Mouse (Mus musculus): ENCODE measurements around the gene Pde1b.

Gene Pde1b

DNA sequence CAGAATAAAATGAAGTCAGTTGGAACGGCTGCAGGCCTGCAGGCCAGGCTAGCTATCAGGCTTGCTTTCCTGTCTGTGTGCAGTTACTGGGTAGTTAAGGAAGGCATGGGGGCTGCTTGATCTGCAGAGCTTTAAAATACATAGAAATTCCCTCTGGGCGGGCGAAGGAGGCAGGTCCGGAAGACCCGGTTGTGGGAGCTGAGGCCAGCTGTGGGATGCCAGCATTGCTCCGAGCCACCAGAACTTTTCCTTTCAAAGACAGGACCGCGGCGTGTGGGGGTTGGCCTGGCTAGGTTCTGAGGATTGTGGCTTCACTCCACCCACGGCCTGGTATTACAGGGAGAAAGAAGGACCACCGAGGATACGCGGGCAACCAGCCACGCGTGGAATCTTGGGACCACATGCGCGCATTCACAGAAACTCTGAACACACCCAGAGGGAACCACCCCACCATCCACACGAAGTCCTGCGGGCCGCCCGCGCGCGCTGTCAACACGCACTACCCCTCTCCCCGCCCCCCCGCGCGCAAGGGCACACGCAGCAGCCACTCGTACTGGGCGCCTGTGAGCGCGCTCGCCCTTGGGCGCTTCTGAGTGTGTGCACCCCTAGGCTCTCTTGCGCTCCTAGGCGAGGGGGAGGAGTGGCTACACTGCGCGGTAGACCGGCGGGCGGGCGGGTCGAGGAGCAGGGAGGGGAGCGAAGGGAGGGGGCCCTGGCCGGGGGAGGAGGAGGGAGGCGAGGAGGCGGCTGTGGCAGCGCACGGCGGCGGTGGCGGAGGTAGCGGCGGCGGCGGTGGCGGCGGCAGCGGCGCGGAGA is at the start of gene Pde1b:
Gene Pde1b, plus strand, starts transcription at position 600 of the 816 bp plus-strand sequence.
- DNase-seq (ENCODE audit: low spot score): peak; percentile 76

DNA sequence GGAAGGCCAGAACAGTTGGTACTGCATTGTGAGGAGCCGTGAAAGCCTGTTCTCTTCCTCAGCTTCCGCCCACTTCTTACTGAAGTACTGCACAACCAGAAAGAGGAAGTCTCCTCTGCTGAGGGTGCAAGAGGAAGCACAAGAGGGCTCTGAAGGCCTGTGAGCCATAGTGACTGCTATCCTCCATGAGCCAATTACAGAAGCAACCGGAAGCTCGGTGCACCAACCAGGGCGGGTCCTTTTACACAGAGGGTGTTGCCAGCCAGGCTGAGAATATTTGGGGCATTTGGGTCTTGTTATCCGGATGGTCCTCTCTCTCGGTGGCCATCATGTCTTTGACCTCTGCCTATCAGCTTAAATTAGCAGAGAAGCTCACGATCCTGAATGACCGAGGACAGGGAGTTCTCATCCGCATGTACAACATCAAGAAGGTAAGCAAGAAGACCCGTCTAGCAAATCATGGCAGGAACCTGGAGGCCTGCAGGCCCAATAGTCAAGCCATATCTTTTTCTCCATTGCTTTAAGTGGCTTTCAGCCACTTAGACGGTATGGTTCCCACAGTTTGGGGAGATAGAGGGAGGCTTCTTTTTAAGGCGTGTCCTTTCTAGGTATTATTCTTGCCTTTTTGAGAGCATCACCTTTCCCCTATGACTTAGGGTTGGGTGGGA is 49.1 kb upstream of the Pde1b start, which contains the start of gene Nckap1l:
Gene Nckap1l, plus strand, starts transcription at position 244 of the 668 bp plus-strand sequence.
- no peak for DNase-seq (ENCODE audit: low spot score)

DNA sequence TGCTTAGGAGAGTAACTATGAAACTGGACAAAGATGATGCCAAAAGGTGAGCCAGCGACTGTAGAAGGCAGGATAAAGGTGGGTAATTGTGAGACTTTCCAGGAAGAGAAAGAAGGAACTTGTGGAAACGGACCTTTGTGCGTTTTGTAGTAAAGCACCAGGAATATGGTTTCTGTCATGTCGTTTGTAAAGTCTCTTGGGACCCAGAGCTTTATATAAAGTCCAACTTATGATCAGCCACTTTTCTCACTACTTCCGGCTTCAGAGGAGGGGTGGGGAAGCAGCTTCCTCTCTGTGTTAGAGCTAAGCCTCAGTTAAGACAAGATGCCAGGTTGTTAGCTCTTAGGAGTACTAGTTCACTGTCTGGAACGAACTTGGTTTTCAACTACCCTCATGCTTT is 48.4 kb upstream of the Pde1b start:
- no peak for DNase-seq (ENCODE audit: low spot score)

DNA sequence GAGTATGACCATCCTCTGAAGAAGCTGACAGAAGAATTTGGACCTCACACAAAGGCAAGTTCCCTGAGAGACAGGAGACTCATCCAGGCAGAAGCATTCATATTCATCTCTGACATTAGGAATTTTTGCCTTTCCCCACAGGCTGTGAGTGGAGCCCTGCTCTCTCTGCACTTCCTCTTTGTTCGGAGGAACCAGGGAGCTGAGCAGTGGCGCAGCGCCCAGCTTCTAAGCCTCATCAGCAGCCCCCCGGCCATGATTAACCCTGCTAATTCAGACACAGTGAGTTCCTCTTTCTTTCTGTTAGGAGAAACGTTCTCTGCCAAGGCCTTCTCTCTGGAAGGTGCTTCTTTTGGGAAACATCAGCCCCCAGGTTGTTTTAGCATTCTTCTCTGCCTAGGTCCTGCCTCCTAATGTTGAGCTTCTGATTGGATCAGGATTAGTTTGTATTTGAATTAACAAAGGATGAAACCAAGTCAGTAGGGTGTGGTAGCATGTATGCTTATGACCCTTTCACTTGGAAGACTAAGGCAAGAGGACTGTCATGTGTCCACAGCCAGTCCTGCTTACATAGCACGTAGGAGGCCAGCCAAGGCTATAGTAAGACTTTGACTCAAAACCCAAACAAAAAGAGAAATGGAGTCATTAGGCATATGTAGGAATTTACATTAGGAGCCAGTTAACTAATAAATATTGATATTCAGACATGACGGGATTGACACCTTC is 40.1 kb upstream of the Pde1b start:
- no peak for DNase-seq (ENCODE audit: low spot score)

DNA sequence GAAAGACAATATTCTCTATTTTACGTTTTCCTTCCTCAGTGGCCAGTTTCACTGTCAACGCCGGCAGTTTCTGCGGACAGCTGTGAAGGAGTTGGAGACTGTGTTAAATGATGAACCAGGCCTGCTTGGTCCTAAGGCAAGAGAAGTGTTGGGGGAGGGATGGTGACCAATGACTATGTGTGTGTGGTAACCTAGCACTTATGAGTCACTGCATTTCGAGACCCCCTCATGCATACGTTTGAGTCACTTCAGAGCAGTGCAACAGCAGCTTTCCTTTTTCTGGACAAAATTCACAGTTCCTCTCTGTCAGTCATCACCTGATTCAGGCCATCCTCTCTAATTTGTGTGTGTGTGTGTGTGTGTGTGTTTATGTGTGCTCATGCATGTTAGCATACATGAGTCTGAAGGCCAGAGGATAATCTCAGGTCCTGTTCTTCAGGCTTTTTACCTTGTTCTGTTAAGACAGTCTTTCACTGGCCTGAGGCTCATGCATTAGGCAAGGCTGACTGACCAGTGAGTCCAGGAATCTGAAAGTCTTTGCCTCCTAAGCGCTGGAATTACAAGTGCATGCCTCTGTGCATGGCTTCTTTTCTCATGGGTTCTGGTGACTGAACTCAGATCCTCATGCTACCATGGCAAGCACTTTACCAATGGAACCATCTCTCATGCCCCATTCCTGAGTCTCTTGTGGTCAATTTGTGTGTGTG is 31.2 kb upstream of the Pde1b start:
- DNase-seq (ENCODE audit: low spot score): no peak

DNA sequence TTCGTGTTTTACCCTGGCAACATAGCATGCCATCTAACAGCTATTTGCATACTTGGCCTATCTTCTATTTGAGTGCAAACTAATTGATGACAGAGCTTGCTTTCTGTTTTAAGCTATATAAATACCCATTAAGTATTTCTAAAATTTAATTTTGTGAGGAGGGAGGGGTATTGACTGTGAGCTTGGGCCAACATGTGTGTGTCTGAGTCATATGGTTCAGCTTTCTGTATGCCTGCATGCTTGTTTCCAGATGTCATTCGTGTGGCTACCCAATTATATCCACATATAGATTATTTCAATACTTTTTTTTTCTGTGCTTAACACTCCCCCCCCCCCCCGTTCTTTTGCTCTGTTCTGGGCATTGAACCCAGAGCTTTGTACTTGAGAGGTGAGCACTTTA is 30.6 kb upstream of the Pde1b start:
- DNase-seq (ENCODE audit: low spot score): no peak

DNA sequence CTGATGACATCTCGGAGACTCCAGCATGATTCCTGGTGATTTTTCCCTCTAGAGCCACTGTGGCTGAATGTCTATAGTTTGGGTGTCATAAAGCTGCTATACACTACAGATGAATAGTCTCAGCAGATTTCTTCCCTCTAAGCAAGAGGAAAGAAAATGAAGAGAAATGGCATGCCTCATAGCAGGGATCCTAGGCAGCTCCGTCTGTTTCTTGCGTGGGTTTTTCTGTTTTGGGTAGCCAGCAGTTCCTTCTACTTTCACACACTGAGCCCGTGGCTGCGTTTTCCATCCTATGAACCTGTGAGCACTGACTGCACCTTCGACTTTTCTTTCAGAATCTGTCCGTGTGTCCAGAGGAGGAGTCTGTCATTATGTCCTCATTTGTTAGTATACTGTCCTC is 29.7 kb upstream of the Pde1b start:
- no peak for DNase-seq (ENCODE audit: low spot score)

DNA sequence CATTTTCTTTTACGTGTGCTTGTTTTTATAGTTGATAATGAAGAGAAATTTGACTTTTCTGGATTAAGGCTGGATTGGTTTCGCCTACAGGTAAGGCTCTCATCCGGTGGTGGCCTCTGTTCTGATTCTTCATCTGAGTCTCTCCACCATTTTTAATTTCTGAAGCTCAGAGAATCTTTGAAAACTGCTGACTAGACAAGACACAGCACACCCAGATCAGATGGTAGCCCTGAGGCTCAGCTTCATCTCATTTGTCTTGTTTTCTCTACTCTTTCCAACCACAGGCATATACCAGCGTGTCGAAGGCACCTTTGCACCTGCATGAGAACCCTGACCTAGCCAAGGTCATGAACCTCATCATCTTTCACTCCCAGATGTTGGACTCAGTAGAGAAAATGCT is 29.1 kb upstream of the Pde1b start:
- DNase-seq (ENCODE audit: low spot score): no peak

DNA sequence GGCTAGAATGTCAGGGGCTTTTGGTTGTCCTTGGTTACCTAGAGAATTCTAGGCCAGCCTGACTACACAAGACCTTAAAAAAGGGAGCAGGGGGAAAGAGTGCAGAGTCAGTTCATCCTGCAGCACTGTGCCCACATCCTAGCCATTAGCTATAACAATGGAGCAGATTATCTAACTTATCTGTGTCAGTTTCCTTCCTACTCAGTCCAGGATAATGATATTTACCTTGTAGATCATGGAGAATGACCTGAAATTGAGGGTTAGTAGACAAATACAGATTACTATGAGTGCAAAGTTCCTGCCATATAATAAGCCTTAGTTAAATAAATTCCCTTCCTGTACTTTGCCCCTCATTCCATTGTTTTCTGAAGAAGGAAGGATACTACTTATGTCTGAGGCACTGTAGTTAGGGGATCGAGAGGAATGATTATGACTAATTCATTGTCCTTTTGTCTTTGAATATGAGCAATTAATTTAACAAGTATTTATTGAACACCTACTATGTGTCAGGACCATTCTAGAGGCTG is 23.7 kb upstream of the Pde1b start:
- DNase-seq (ENCODE audit: low spot score): no peak

DNA sequence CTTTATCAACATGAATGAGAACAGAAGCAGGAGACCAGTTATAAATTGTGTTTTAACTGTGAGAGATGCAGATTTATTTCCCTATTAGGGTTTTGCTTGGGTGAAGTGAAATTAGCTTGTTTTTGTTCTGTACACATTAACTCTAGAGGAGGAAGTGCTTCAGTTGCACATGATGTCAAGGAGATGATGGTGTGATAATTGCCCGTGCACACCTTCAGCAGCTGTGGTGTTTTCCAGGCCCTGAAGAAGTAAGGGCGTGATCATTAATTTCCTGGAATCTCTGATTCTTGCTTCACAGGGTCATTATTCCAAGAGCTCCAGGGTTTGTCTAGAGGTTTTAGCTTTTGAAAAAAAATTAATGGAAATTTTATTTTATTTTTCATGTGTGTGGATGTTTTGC is 22.7 kb upstream of the Pde1b start:
- no peak for DNase-seq (ENCODE audit: low spot score)

DNA sequence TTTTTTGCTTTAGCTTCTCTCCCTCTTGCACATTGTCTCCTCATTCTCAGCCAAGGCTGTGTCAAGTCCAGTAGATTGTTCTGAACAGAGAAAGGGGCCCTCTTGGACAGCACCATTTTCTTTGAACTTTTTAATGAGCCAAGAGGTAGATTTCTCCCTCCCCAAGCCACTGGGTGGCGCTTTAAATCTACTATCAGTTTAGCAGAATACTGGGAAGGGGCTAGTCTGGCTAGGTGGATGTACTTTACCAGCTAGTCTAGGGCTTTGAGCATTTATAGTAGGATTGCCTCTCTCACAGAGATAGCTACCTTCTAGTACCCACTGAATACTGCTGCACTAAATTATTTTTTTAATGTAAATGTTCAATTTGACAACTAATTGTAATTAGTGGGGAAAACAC is 20.3 kb upstream of the Pde1b start:
- peak; percentile 88 for DNase-seq (ENCODE audit: low spot score)

DNA sequence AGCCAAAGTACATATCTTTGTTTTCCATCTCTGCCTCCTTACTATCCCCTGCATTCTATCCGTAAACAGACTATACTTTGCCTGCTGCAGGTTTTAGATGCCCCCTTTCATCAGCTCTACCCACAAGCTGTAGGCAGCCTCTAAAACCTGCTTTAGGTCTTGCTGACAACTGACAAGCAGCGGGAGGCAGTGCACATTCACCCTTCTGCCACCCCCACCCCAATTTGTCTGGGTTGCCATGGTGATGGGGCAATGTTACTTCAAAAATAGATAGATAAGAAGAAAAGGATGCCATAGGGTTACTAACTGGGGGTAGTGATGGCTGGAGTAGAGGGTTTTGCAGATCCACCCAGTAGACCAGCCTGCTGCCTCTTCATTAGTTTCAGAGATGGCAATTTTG is 18.3 kb upstream of the Pde1b start:
- no peak for DNase-seq (ENCODE audit: low spot score)

DNA sequence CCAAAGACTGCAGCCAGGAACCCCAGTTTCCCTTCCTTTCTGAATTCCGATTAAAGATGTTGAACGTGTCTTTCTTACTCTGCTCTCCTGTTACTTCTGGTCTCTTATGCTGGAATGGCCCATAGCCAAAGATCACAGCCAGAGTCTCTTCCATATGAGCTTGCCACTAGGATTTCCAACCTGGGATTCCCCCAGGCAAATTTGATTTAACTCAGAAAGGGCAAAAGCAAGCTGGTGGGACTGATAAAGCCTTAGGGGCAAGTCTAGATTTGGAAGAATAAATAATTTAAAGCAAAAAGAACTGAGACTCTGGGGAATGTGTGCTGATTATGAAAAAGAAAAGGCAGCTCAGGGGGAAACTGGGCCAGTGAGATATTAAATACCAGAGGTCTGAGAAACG is 17.7 kb upstream of the Pde1b start:
- no peak for DNase-seq (ENCODE audit: low spot score)

DNA sequence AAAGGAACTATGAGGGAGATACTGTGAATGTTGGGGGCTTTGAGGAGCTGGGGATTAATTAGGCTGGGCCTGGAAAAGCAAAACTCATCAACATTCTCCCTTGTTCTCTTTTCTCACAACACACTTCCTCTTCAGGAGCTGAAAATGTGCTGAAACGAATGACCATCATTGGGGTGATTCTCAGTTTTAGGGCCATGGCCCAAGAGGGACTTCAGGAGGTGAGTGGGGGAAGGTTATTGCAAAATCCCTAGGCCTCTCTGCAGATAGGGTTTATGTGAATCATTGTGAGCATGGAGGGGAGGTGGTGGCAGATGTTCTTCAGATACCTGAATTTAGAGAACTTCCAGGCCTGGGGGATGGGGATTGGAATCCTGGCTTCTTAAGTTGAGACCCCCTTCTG is 16.2 kb upstream of the Pde1b start:
- DNase-seq (ENCODE audit: low spot score): no peak

DNA sequence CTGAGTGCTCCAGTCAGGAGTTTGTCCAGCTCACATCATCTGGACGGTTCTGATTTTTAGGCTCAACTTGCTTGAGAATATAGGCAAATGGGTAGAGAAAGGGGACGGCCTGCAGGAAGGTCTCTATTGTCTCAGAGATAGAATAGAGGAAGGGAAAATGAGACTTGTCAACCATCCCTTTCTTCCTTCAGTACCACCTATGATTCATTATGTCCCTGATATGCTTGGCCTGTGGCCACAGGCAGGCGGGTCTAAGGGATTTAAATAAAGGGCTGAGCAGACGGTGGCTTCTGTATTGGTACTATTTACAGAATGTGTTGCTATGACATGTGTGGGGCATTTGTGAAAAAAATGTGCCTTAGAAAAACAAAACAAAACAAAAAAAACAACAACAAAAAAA is 14.5 kb upstream of the Pde1b start:
- DNase-seq (ENCODE audit: low spot score): no peak

DNA sequence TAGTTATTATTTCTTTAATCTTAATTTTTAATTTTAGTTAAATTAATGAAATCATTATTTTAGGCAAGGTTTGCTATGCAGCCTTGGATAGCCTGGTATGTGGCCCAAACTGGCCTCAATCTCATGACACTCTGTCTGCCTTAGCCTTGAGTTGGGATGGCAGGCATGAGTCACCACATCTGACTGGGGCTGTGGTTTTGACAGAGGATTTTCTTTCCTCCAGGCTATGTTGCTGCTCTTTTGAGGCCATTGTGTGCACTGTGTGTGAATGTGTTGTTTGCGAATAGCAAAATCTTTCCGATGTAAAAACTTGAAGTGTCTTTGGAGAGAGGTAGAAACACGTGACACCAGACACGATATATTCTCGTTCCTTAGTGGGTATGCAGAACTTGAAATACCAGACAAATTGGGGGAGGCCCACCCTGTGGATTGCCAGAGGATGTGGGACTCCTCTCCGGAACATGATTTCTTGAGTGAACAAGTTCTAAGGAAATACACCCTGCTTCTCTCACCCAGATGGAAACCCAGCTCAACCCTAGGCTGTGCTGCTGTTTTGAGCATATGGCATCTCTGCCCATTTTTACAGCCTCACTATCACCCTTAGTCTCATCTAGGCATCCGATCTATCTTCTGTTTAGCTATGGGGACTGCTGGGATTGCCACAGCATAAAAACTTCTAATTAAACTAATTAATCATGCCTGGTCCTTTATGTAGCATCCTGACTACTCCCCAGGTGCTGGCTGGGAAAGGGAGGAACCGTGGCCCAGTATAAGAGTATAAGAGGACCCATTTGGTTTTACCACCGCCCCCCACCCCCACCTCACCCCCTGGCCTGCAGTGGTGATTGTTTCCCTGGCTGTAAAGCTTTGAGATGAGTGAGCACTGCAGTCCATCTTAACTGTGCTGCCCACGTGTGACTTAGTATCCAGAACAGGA is 6.4 kb upstream of the Pde1b start:
- no peak for DNase-seq (ENCODE audit: low spot score)

DNA sequence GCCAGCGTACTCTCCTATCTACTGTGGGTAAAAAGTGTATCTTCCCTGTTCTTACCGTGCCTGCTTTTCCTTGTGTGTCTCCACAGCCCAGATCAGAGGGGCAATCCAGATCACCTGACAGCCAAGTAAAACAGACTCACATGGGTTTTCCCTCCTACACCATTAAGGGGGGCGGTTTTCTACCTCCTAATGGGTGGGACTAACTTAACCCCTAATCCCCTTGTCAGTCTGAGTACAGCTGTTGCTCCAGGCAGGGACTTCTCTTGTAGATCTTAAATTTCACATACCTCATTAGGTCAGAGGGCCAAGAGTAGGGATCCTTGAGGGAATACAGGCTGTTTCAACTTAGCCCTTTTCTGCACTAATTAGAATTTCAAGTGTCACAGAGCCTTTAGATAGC is 4.7 kb upstream of the Pde1b start:
- peak; percentile 40 for DNase-seq (ENCODE audit: low spot score)

DNA sequence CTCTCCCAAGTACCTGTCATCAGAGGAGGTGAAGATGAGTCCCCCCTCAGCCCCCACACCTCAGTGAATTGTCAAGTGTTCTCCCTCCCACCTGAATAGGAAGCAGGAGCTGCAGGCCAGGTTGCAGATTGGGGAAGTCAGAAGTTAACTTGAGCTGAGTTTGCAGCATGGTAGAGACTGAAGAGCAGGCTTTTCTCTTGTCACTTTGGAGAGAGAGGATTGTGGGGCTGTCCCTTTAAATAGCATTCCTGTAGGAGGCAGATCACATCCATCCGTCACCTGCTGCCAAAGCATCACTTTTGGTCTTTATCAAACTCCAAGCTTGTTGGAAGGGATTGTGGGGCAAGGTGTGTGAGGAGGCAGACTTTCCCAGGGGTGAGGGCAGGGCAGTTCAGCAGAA is 2.1 kb upstream of the Pde1b start:
- no peak for DNase-seq (ENCODE audit: low spot score)

DNA sequence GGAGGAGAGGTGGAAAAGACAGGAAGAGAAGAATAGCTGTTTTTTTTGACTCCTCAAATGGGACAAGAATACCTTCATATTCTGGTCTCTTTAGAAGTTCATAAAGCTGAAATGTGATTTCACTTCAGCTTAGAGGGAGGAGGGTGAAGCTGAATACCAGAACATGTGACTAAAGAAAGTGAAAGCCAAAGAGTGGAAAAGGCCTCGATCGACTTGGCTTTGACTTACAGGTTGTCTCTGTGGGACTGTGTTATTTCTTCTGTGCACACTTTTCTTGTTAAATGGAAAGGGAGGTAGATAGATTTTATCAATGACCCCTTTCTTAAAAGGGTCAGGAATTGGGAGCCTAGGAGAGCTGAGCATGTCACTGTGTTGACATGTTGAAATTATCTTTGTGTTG is 1.6 kb upstream of the Pde1b start:
- no peak for DNase-seq (ENCODE audit: low spot score)

DNA sequence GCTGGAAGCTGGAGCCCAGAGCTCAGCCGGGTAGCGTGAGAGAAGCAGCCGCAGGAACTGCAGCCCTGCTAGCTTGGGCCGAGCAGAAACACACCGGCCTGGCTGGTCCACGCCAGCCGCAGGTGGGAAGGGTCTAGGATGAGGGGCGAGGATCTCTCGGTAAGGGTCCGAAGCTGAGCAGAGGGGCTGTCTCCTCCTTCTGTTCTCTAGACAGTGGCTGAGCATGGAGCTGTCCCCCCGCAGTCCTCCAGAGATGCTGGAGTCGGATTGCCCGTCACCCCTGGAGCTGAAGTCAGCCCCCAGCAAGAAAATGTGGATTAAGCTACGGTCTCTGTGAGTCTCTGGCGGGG is 392 bp downstream of the Pde1b start:
- DNase-seq (ENCODE audit: low spot score): no peak

DNA sequence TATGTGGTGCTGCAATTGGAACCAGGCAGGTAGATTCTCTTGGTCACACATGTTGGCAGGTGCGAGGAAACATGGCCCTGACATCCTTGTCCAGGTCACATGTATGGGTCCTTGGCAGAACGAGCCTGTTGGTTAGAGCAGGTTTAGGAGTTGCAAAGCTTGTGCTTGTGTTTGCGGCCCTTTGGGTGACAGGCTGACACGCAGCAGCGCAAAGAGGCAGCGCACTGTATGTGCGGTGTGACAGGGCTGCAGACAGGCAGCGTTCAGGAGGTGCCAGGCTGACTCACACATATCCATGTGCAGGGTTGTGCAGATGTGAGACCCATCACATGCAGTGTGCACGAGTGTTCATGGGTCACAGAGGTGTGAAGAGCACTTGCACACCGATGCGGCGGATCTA is 826 bp downstream of the Pde1b start:
- no peak for DNase-seq (ENCODE audit: low spot score)

All from retina, embryonic 14.5 days (tissue).